Mouse (Mus musculus): ENCODE data around the gene Uqcr11. TPM values are rescaled to one million over a fixed set of nuclear protein-coding genes. Genes with fewer than 3 reads are reported as not detected.

Uqcr11 gene
- total RNA-seq, 2 experiments from 2014 or later, result 1,920 to 2,020 TPM

- intact Hi-C loops (cut with DNase I), result no loop called here
- DNase-seq, result no peak
Observed at GRCm38 (mm10) chr10:80355431-80355830, 51.2 kb downstream of the Uqcr11 start.

Small RNA genes within 50 kb of the gene (microRNA-seq; reads per million reads assigned to microRNA genes)
- 0 reads per million in 2 experiments for gene Gm22721 (ENCODE audit: borderline number of aligned reads in 2 of 2)

Other genes with a start within 250 kb of the Uqcr11 start
- gene Cirbp, start 240.8 kb downstream of the Uqcr11 start, total RNA-seq (2021), result 10 to 100 TPM; 48.2 to 67.0 TPM
- gene 1600002K03Rik, start 233.9 kb downstream of the Uqcr11 start, total RNA-seq (2021), result 1 to 10 TPM; 4.4 to 4.6 TPM
- gene Efna2, start 227.3 kb downstream of the Uqcr11 start, total RNA-seq (2021), result 1 to 10 TPM in 1 of 2 experiments, under 1 TPM in 1; 0.75 to 1.1 TPM
- 10 to 100 TPM; 13.1 to 15.3 TPM for gene Mum1, start 180.4 kb downstream of the Uqcr11 start, total RNA-seq (2021)
- 100 to 1,000 TPM; 962 to 997 TPM for gene Ndufs7, start 157.7 kb downstream of the Uqcr11 start, total RNA-seq (2021)
- gene Gamt, start 145.8 kb downstream of the Uqcr11 start, total RNA-seq (2021), result 10 to 100 TPM in 1 of 2 experiments, 1 to 10 TPM in 1; 8.9 to 12.0 TPM
- gene Dazap1, start 145.3 kb downstream of the Uqcr11 start, total RNA-seq (2021), result 10 to 100 TPM; 57.7 to 58.5 TPM
- gene Rps15, start 114.4 kb downstream of the Uqcr11 start, total RNA-seq (2021), result 100 to 1,000 TPM; 748 to 777 TPM
- 1 to 10 TPM; 2.1 to 3.7 TPM for gene Apc2, start 110.9 kb downstream of the Uqcr11 start, total RNA-seq (2021)
- gene 2310011J03Rik, start 86.3 kb downstream of the Uqcr11 start, total RNA-seq (2021), result 10 to 100 TPM; 13.8 to 15.1 TPM
- gene Pcsk4, start 77.3 kb downstream of the Uqcr11 start, total RNA-seq (2021), result 1 to 10 TPM; 2.2 to 2.9 TPM
- 1 to 10 TPM; 2.7 TPM for gene Reep6, start 76.9 kb downstream of the Uqcr11 start, total RNA-seq (2021)
- 10 to 100 TPM; 75.9 to 83.8 TPM for gene Adamtsl5, start 58.4 kb downstream of the Uqcr11 start, total RNA-seq (2021)
- under 1 TPM; 0.49 to 0.64 TPM for gene Plk5, start 50.4 kb downstream of the Uqcr11 start, total RNA-seq (2021)
- gene Mex3d, start 19.2 kb downstream of the Uqcr11 start, total RNA-seq (2021), result 1 to 10 TPM; 8.1 to 8.6 TPM
- 10 to 100 TPM; 82.1 to 82.2 TPM for gene Mbd3, start 7.3 kb downstream of the Uqcr11 start, total RNA-seq (2021)
- gene Tcf3, start 26.8 kb upstream of the Uqcr11 start, total RNA-seq (2021), result 10 to 100 TPM; 17.9 to 20.9 TPM
- gene Onecut3, start 88.0 kb upstream of the Uqcr11 start, total RNA-seq (2021), result not detected
- not detected for gene Atp8b3, start 132.3 kb upstream of the Uqcr11 start, total RNA-seq (2021)
- gene Rexo1, start 154.7 kb upstream of the Uqcr11 start, total RNA-seq (2021), result 10 to 100 TPM; 12.3 to 13.7 TPM
- 1 to 10 TPM; 3.6 to 4.5 TPM for gene Klf16, start 170.5 kb upstream of the Uqcr11 start, total RNA-seq (2021)
- gene Abhd17a, start 183.5 kb upstream of the Uqcr11 start, total RNA-seq (2021), result 10 to 100 TPM; 48.3 to 51.2 TPM
- 10 to 100 TPM; 19.7 to 22.1 TPM for gene Scamp4, start 196.0 kb upstream of the Uqcr11 start, total RNA-seq (2021)
- 1 to 10 TPM in 1 of 2 experiments, under 1 TPM in 1; 0.49 to 1.4 TPM for gene Adat3, start 196.1 kb upstream of the Uqcr11 start, total RNA-seq (2021)
- gene Gm49322, start 199.2 kb upstream of the Uqcr11 start, total RNA-seq (2021), result under 1 TPM; 0.41 to 0.58 TPM
- gene Csnk1g2, start 216.0 kb upstream of the Uqcr11 start, total RNA-seq (2021), result 100 to 1,000 TPM; 111 to 119 TPM

Data from heart, postnatal 36 days (tissue).